Mouse (Mus musculus) CH12.LX (cell line): Measurements from ENCODE around the gene Erbb2. TPM values are rescaled to one million over a fixed set of nuclear protein-coding genes. Genes with fewer than 3 reads are reported as not detected.

Source experiments
- DNase-seq: peaks from one replicate; pipeline ENCODE4 v3.0.0-alpha.2; 2013; ENCODE audit errors: extremely low read depth
- H3K27ac ChIP-seq: 2 replicates; pipeline ENCODE4 v1.5.1; 2012; ENCODE audit warnings: low read depth, mild to moderate bottlenecking, control low read depth, moderate library complexity; ENCODE audit not compliant: insufficient read depth
- H3K27me3 ChIP-seq: replicated peaks from 2 replicates; pipeline ENCODE3; 2012; ENCODE audit warnings: inconsistent platforms
- H3K36me3 ChIP-seq, 2 experiments: replicated peaks in 1 of 2; 2 replicates each; pipeline versions ENCODE3 to v1.6.1; 2012; ENCODE audit warnings: inconsistent platforms in 1 of 2, low read length in 1 of 2, mild to moderate bottlenecking in 1 of 2, mixed read lengths in 1 of 2, moderate library complexity in 1 of 2; ENCODE audit not compliant: control insufficient read depth in 1 of 2, insufficient read depth in 1 of 2
- H3K4me1 ChIP-seq, 2 experiments: 2 replicates each; pipeline ENCODE4 v1.6.1; 2012; ENCODE audit warnings: inconsistent platforms in 1 of 2, moderate library complexity in 1 of 2; ENCODE audit not compliant: insufficient read depth in 2 of 2, control insufficient read depth in 1 of 2
- H3K4me2 ChIP-seq: 2 replicates; pipeline ENCODE4 v1.6.1; 2012; ENCODE audit warnings: low read depth, mild to moderate bottlenecking, control low read depth; ENCODE audit not compliant: poor library complexity, insufficient read depth, severe bottlenecking
- H3K4me3 ChIP-seq, 3 experiments: fragments of 150-350 bp in 1 of 3; sonication (generic) in 1 of 3; replicated peaks in 1 of 3; 2 replicates each; pipeline versions ENCODE3 to v1.5.1; 2011 to 2012; ENCODE audit warnings: low read depth in 2 of 3, low read length in 2 of 3, mild to moderate bottlenecking in 2 of 3, moderate library complexity in 2 of 3, control low read depth in 1 of 3, improper control_type of control experiment in 1 of 3, inconsistent platforms in 1 of 3, mixed read lengths in 1 of 3; ENCODE audit not compliant: poor library complexity in 1 of 3
- H3K79me2 ChIP-seq: replicated peaks from 2 replicates; pipeline ENCODE4 v1.6.1; 2012; ENCODE audit warnings: mild to moderate bottlenecking, moderate library complexity; ENCODE audit not compliant: control insufficient read depth, poor library complexity, insufficient read depth, severe bottlenecking; ENCODE audit errors: extremely low read depth
- H3K9ac ChIP-seq: 2 replicates; pipeline ENCODE4 v1.6.1; 2012; ENCODE audit warnings: low read depth, mild to moderate bottlenecking, control low read depth, moderate library complexity; ENCODE audit not compliant: insufficient read depth
- H3K9me3 ChIP-seq: replicated peaks from 2 replicates; pipeline ENCODE3; 2012; ENCODE audit warnings: low read length, inconsistent platforms, mixed read lengths
- BHLHE40 ChIP-seq: IDR thresholded peaks from 2 replicates; pipeline ENCODE4 v1.6.1; 2011; ENCODE audit warnings: mild to moderate bottlenecking, low read depth, low read length, improper control_type of control experiment
- CHD1 ChIP-seq: IDR thresholded peaks from 2 replicates; pipeline ENCODE4 v1.6.1; 2012; ENCODE audit warnings: low read depth, low read length, improper control_type of control experiment, inconsistent platforms
- ELF1 ChIP-seq: IDR thresholded peaks from 2 replicates; pipeline ENCODE4 v1.6.1; 2014; ENCODE audit warnings: low read depth, mild to moderate bottlenecking, inconsistent platforms, low read length, improper control_type of control experiment
- EP300 ChIP-seq: IDR thresholded peaks from 2 replicates; pipeline ENCODE4 v1.6.1; 2011; ENCODE audit warnings: low read length, improper control_type of control experiment
- HCFC1 ChIP-seq: IDR thresholded peaks from 2 replicates; pipeline ENCODE4 v1.6.1; 2012; ENCODE audit warnings: low read depth, mild to moderate bottlenecking, inconsistent platforms, low read length, improper control_type of control experiment
- JUND ChIP-seq: conservative IDR thresholded peaks from 2 replicates; pipeline ENCODE4 v1.6.1; 2011; ENCODE audit warnings: low read depth, low read length, improper control_type of control experiment
- MXI1 ChIP-seq: IDR thresholded peaks from 2 replicates; pipeline ENCODE4 v1.6.1; 2011; ENCODE audit warnings: mild to moderate bottlenecking, low read depth, low read length, improper control_type of control experiment
- MYC ChIP-seq: IDR thresholded peaks from 2 replicates; pipeline ENCODE4 v1.6.1; 2011; ENCODE audit warnings: low read depth, mild to moderate bottlenecking, improper control_type of control experiment, low read length
- NELFE ChIP-seq: IDR thresholded peaks from 2 replicates; pipeline ENCODE4 v1.6.1; 2011; ENCODE audit warnings: low read depth, low read length, improper control_type of control experiment
- NRF1 ChIP-seq: IDR thresholded peaks from 2 replicates; pipeline ENCODE4 v1.6.1; 2014; ENCODE audit warnings: low read depth, mild to moderate bottlenecking, inconsistent platforms, low read length, improper control_type of control experiment, moderate library complexity
- POLR2A ChIP-seq: IDR thresholded peaks from 2 replicates; pipeline ENCODE4 v1.6.1; 2011; ENCODE audit warnings: low read depth, mild to moderate bottlenecking, improper control_type of control experiment, low read length
- RAD21 ChIP-seq: IDR thresholded peaks from 2 replicates; pipeline ENCODE4 v1.6.1; 2011; ENCODE audit warnings: low read depth, mild to moderate bottlenecking, low read length, improper control_type of control experiment, moderate library complexity
- SMC3 ChIP-seq: IDR thresholded peaks from 2 replicates; pipeline ENCODE4 v1.6.1; 2011; ENCODE audit warnings: low read depth, low read length, improper control_type of control experiment
- TBP ChIP-seq: conservative IDR thresholded peaks from 2 replicates; pipeline ENCODE4 v1.6.1; 2011; ENCODE audit warnings: low read depth, low read length, improper control_type of control experiment
- TCF12 ChIP-seq: IDR thresholded peaks from 2 replicates; pipeline ENCODE4 v1.6.1; 2014; ENCODE audit warnings: low read depth, mild to moderate bottlenecking, inconsistent platforms, low read length, improper control_type of control experiment
- USF1 ChIP-seq: IDR thresholded peaks from 2 replicates; pipeline ENCODE4 v1.6.1; 2014; ENCODE audit warnings: low read depth, mild to moderate bottlenecking, inconsistent platforms, low read length, improper control_type of control experiment
- USF2 ChIP-seq: conservative IDR thresholded peaks from 2 replicates; pipeline ENCODE4 v1.6.1; 2011; ENCODE audit warnings: low read depth, low read length, improper control_type of control experiment
- ZC3H11A ChIP-seq: IDR thresholded peaks from 2 replicates; pipeline ENCODE4 v1.6.1; 2012; ENCODE audit warnings: low read depth, mild to moderate bottlenecking, inconsistent platforms, low read length, improper control_type of control experiment
- ZKSCAN1 ChIP-seq: IDR thresholded peaks from 2 replicates; pipeline ENCODE4 v1.6.1; 2012; ENCODE audit warnings: low read depth, inconsistent platforms, low read length, improper control_type of control experiment, borderline replicate concordance
- ZNF384 ChIP-seq: IDR thresholded peaks from 2 replicates; pipeline ENCODE4 v1.6.1; 2012; ENCODE audit warnings: low read depth, low read length, improper control_type of control experiment, inconsistent platforms
- dilution Hi-C: fragments of 300-500 bp; cut with MboI; formaldehyde crosslinking; loops from 2 replicates; pipeline ENCODE4 v1.14.3; 2020; ENCODE audit warnings: low sequenced_read_pairs; ENCODE audit not compliant: extremely low pct_unique_long_range_greater_than_20kb, extremely low pct_ligation_motif_present
- in situ Hi-C: fragments of 300-500 bp; cut with MboI; formaldehyde crosslinking; loops from 3 replicates; pipeline ENCODE4 v1.14.3; 2019; ENCODE audit warnings: low sequenced_read_pairs, low pct_ligation_motif_present, low pct_unique_long_range_greater_than_20kb, mixed read lengths
- polyA plus RNA-seq: library from polyadenylated mRNA; unstranded; fragments of >175 nt; gene quantifications from 2 replicates; pipeline ENCODE4 v1.2.1, GENCODE M21; 2012; ENCODE audit warnings: low read depth; ENCODE audit not compliant: insufficient read length
- total RNA-seq, 2 experiments: library from RNA; depleted of rRNA; stranded (reverse); fragments of 300-350 nt in 1 of 2; fragments of >200 nt in 1 of 2; gene quantifications; 2 replicates each; pipeline ENCODE4 v1.2.3; 2012 to 2014

Gene Erbb2
- total and polyA plus RNA-seq, 3 experiments, result 0.06 to 0.17 TPM; not detected in 1

DNA sequence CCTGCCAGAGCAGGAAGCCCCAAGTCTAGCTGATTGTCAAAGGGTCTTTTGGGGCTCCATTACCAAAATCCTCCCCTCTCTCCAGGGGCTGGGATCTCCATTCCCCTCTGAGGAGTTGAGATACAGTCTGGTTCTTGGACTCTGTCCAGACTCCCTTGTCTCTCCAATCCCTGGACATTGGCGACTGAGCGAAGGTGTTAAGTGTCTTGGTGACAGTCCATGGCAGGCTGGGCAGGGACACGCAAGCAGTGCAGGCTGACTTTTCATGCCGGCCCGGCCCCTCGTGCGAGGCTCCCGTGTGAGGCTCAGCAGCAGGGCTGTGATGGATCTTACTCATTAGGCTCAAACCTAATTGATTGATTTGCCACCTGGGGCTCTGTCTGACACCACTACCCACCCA, 38.0 kb upstream of the Erbb2 start:
- H3K4me2 ChIP-seq, result no peak overlapping the region
- H3K36me3 ChIP-seq, result peaks cover 50 to 85% of the 10 kb centered on the region in 2 experiments
- H3K27ac ChIP-seq, result no peak overlapping the region
- no peaks in the 10 kb centered on the region for H3K4me1 ChIP-seq
- H3K4me3 ChIP-seq, result no peak overlapping the region
- H3K79me2 ChIP-seq, result no peaks in the 10 kb centered on the region; the same call in 1 of the 2 replicates
- dilution Hi-C loops (no loop called here), in situ Hi-C loops (no loop called here)
- no peak overlapping the region for H3K9ac ChIP-seq
- DNase-seq, result no peak
- H3K27me3 ChIP-seq, result no peaks in the 10 kb centered on the region
- H3K9me3 ChIP-seq, result no peaks in the 10 kb centered on the region
- no peak for TF ChIP-seq JUND
- TF ChIP-seq ZNF384, result no peak
- TF ChIP-seq ELF1, result no peak
- no peak for TF ChIP-seq ZC3H11A
- no peak for TF ChIP-seq EP300
- no peak for TF ChIP-seq NRF1
- TF ChIP-seq POLR2A, result no peak
- TF ChIP-seq RAD21, result no peak
- TF ChIP-seq NELFE, result no peak
- TF ChIP-seq HCFC1, result no peak
- TF ChIP-seq USF1, result no peak
- TF ChIP-seq BHLHE40, result no peak
- no peak for TF ChIP-seq MYC
- no peak for TF ChIP-seq USF2
- no peak for TF ChIP-seq MXI1
- no peak for TF ChIP-seq ZKSCAN1
- no peak for TF ChIP-seq TBP
- no peak for TF ChIP-seq SMC3
- no peak for TF ChIP-seq CHD1
- TF ChIP-seq TCF12, result no peak

DNA sequence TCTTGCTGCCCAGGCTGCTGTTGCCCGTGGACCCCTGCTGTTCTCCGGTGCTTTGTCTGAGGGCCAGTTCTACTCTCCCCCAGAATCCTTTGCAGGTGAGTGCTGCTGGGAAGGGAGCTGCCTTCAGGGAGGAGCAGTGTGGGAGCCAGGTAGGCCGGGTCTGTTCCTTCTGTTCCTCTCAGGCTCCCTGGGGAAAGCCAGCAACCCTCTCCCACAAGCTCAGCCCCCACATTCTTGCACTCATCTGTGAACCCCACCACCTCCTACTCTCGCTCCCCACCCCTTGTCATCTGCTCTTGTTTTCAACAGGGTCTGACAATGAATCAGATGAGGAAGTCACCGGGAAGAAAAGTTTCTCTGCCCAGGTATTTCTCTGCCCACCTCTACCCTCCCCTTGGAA, 35.5 kb upstream of the Erbb2 start:
- no peak overlapping the region for H3K27ac ChIP-seq
- no peak overlapping the region for H3K4me2 ChIP-seq
- TF ChIP-seq NELFE, result no peak
- no peak for TF ChIP-seq RAD21
- no peak for TF ChIP-seq JUND
- TF ChIP-seq TCF12, result no peak
- no peak for TF ChIP-seq MXI1
- TF ChIP-seq ZKSCAN1, result no peak
- no peak for TF ChIP-seq ELF1
- TF ChIP-seq ZC3H11A, result no peak
- H3K27me3 ChIP-seq, result no peaks in the 10 kb centered on the region
- no peak overlapping the region for H3K4me3 ChIP-seq
- H3K36me3 ChIP-seq, result peaks cover 65 to 93% of the 10 kb centered on the region in 2 experiments
- in situ Hi-C loops, result no loop called here
- dilution Hi-C loops, result no loop called here
- no peak overlapping the region for H3K9ac ChIP-seq
- no peaks in the 10 kb centered on the region for H3K79me2 ChIP-seq
- no peaks in the 10 kb centered on the region for H3K4me1 ChIP-seq
- H3K9me3 ChIP-seq, result no peaks in the 10 kb centered on the region
- no peak for DNase-seq
